Mouse (Mus musculus) sigmoid colon, adult 10 weeks (tissue): Measurements from ENCODE around the gene Nrbp1. TPM values are rescaled to one million over a fixed set of nuclear protein-coding genes. Genes with fewer than 3 reads are reported as not detected.

Experiments used
- polyA plus RNA-seq: library from polyadenylated mRNA; stranded (reverse); fragments of 350-450 nt; fragmentation: Illumina TruSeq; extraction: RNeasy Lipid Tissue Mini Kit (QIAGEN cat#74804); gene quantifications from one replicate; pipeline ENCODE4 v1.2.3, GENCODE M21; 2014; ENCODE audit warnings: low read depth, low replicate concordance

Nrbp1 gene
- polyA plus RNA-seq: 109 TPM

GRCm38 (mm10) chr5:31240637-31241521 is at the start of gene Nrbp1, which contains the start of gene Gm9970:
TSS of gene Nrbp1 (plus strand) at chr5:31240864.
TSS of gene Gm9970 (minus strand) at chr5:31241232.

GRCm38 (mm10) chr5:31192939-31193630 is 47.6 kb upstream of the Nrbp1 start, which contains the start of the genes Snx17 and Eif2b4:
TSS of gene Snx17 (plus strand) at chr5:31193227.
TSS of gene Eif2b4 (minus strand) at chr5:31193430.

GRCm38 (mm10) chr5:31201742-31202590 is 38.7 kb upstream of the Nrbp1 start, which contains the start of gene Zfp513:
TSS of gene Zfp513 (minus strand) at chr5:31202303.

GRCm38 (mm10) chr5:31220448-31221303 is 20.0 kb upstream of the Nrbp1 start, which contains the start of gene Ppm1g:
TSS of gene Ppm1g (minus strand) at chr5:31220687.

GRCm38 (mm10) chr5:31251541-31252101 is 11.0 kb downstream of the Nrbp1 start, which contains the start of gene Krtcap3:
TSS of gene Krtcap3 (plus strand) at chr5:31251691.

GRCm38 (mm10) chr5:31290521-31291360 is 50.1 kb downstream of the Nrbp1 start, which contains the start of gene Ift172:
TSS of gene Ift172 (minus strand) at chr5:31291116.

GRCm38 (mm10) chr5:31295606-31296141 is 55.0 kb downstream of the Nrbp1 start, which contains the start of gene Fndc4:
TSS of gene Fndc4 (minus strand) at chr5:31296080.

GRCm38 (mm10) chr5:31297047-31297757 is 56.5 kb downstream of the Nrbp1 start, which contains the start of gene Gckr:
TSS of gene Gckr (plus strand) at chr5:31297443.

Other genes with a start within 250 kb of the Nrbp1 start
- gene Atraid, start 192.6 kb upstream of the Nrbp1 start, polyA plus RNA-seq: 79.4 TPM
- gene Slc5a6, start 191.9 kb upstream of the Nrbp1 start, polyA plus RNA-seq: 6.1 TPM
- 0.85 TPM for gene Cad, start 186.1 kb upstream of the Nrbp1 start, polyA plus RNA-seq
- gene Dnajc5g, start 134.6 kb upstream of the Nrbp1 start, polyA plus RNA-seq: not detected
- gene Slc30a3, start 132.6 kb upstream of the Nrbp1 start, polyA plus RNA-seq: not detected
- gene Trim54, start 124.2 kb upstream of the Nrbp1 start, polyA plus RNA-seq: not detected
- not detected for gene Ucn, start 102.0 kb upstream of the Nrbp1 start, polyA plus RNA-seq
- gene Mpv17, start 86.6 kb upstream of the Nrbp1 start, polyA plus RNA-seq: 24.2 TPM
- 0.66 TPM for gene Gm29609, start 61.0 kb upstream of the Nrbp1 start, polyA plus RNA-seq
- 64.0 TPM for gene Gtf3c2, start 60.7 kb upstream of the Nrbp1 start, polyA plus RNA-seq
- 38.8 TPM for gene Snx17, start 47.6 kb upstream of the Nrbp1 start, polyA plus RNA-seq
- 1.8 TPM for gene Eif2b4, start 47.4 kb upstream of the Nrbp1 start, polyA plus RNA-seq
- gene Zfp513, start 38.6 kb upstream of the Nrbp1 start, polyA plus RNA-seq: 1.6 TPM
- 19.8 TPM for gene Ppm1g, start 20.2 kb upstream of the Nrbp1 start, polyA plus RNA-seq
- not detected for gene Gm9970, start 368 bp downstream of the Nrbp1 start, polyA plus RNA-seq
- 7.3 TPM for gene Krtcap3, start 10.8 kb downstream of the Nrbp1 start, polyA plus RNA-seq
- gene Ift172, start 50.3 kb downstream of the Nrbp1 start, polyA plus RNA-seq: 11.8 TPM
- gene Fndc4, start 55.2 kb downstream of the Nrbp1 start, polyA plus RNA-seq: 1.7 TPM
- gene Gckr, start 56.6 kb downstream of the Nrbp1 start, polyA plus RNA-seq: not detected
- gene Zfp512, start 211.6 kb downstream of the Nrbp1 start, polyA plus RNA-seq: 23.8 TPM
- gene 4930548H24Rik, start 244.9 kb downstream of the Nrbp1 start, polyA plus RNA-seq: not detected